Mouse (Mus musculus) stomach, embryonic 15.5 days (tissue): ENCODE measurements around the gene Lmntd2. TPM values are rescaled to one million over a fixed set of nuclear protein-coding genes. Genes with fewer than 3 reads are reported as not detected.
"Not testable (repeated sequence)": the region's sequence is repeated elsewhere in the genome, so short reads cannot be mapped to it uniquely, and the experiment has no call there.

Experiments used
- ATAC-seq: fragments of 200-750 bp; cut with Nextera tagmentation; 2 replicates; pipeline ENCODE4 v1.8.0; 2017; ENCODE audit warnings: low read depth, moderate number of reproducible peaks, moderate TSS enrichment; ENCODE audit not compliant: insufficient read depth, low FRiP score
- H3K27ac ChIP-seq: fragments of 300-500 bp; sonication (generic); 2 replicates; pipeline ENCODE4 v1.5.1; 2015; ENCODE audit warnings: mild to moderate bottlenecking, inconsistent platforms
- H3K27me3 ChIP-seq: fragments of 300-500 bp; sonication (generic); replicated peaks from 2 replicates; pipeline ENCODE4 v1.6.1; 2015; ENCODE audit warnings: inconsistent platforms
- H3K36me3 ChIP-seq: fragments of 300-500 bp; sonication (generic); 2 replicates; pipeline ENCODE4 v1.6.1; 2015; ENCODE audit warnings: inconsistent platforms
- H3K4me1 ChIP-seq: fragments of 300-500 bp; sonication (generic); 2 replicates; pipeline ENCODE4 v1.6.1; 2015; ENCODE audit warnings: inconsistent platforms
- H3K4me2 ChIP-seq: fragments of 300-500 bp; sonication (generic); 2 replicates; pipeline ENCODE4 v1.6.1; 2015; ENCODE audit warnings: mild to moderate bottlenecking, inconsistent platforms
- H3K4me3 ChIP-seq: fragments of 300-500 bp; sonication (generic); replicated peaks from 2 replicates; pipeline ENCODE4 v1.5.1; 2015; ENCODE audit warnings: inconsistent platforms
- H3K9ac ChIP-seq: fragments of 300-500 bp; sonication (generic); 2 replicates; pipeline ENCODE4 v1.6.1; 2015; ENCODE audit warnings: inconsistent platforms
- H3K9me3 ChIP-seq: fragments of 300-500 bp; sonication (generic); 2 replicates; pipeline ENCODE4 v1.6.1; 2016; ENCODE audit warnings: inconsistent platforms
- WGBS: fragments of 180-500 bp; shearing (Covaris S2); methylation state at CpG from one replicate; pipeline ENCODE4 v1.1.7; 2015; 5-methylcytosine and 5-hydroxymethylcytosine counted together
- polyA plus RNA-seq: library from polyadenylated mRNA; unstranded; fragments of >200 nt; fragmentation: Nextera tagmentation; extraction: Ambion mirVana; gene quantifications from 2 replicates; pipeline ENCODE4 v1.2.1, GENCODE M21; 2015

Gene Lmntd2
- polyA plus RNA-seq, result 2.8 and 2.9 TPM in 2 replicates

DNA sequence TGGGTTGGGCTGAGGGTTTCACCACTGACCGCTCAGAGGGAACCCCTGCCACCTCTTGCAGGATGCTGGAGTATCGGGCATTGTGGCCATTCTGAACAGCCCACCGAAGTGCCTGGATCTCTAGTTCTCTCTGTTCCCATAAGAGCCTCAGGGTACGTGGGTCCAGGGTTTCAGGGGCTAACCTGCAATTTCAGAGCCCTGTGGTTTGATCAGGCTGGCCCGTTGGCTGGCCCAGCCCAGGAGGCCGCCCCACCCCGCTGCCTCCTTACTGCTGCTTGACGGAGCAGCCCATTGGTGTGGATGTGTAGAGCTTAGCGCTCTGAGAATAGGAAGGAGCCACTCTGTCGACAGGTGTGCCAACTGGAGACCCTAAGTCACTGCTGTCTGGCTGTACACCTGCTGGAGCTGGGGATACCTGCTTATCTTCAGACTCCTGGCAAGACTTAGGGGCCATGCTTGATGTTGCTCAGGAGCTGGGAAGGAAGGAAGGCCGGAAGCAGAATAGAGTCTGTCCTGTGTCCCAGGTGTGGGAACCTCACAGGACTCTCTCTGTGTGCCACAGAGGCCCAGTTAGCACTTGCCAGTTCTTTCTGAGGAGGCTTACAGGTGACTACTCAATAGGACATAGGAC, at the start of gene Lmntd2:
Gene Lmntd2 (minus strand): TSS at position 476 of the 631 bp plus-strand sequence.
- Histone ChIP-seq H3K27me3 (no peaks in the 10 kb centered on the region), H3K27ac (peak within 1 kb of the TSS; percentile 97), H3K4me3 (peak within 1 kb of the TSS; percentile 71), H3K4me2 (peak within 1 kb of the TSS; percentile 96), H3K9ac (peak within 1 kb of the TSS; percentile 20; the same call in 1 of the 2 replicates), H3K4me1 (peaks cover 40% of the 10 kb centered on the region), H3K36me3 (no peaks in the 10 kb centered on the region), H3K9me3 (no peaks in the 10 kb centered on the region)
- ATAC-seq, result no peak
- 89% methylated on average over 11 of the region's 11 CpGs for WGBS

DNA sequence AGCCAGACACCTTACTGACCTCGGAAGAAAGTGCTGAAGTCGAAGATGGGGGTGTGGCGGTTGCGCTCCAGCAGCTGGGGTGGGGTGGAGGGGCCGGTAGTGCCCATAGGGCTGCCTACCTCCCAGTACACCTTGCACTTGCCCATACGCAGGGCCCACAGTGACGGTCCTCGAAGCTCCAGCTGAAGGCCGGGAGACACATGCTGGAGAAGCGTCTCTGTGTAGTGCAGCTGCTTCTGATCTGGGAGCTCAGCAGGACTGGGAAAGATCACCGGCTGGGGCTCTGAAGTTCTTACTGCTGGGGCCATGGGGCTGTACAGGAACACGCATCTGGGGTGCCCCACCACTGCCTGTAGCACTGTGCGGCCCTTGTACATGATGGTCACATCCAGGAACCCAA, 49.8 kb upstream of the Lmntd2 start:
- Histone ChIP-seq H3K4me3 (no peak overlapping the region), H3K9ac (no peak overlapping the region), H3K9me3 (no peaks in the 10 kb centered on the region), H3K27ac (no peak overlapping the region), H3K27me3 (no peaks in the 10 kb centered on the region), H3K4me2 (no peak overlapping the region), H3K4me1 (peaks cover 9% of the 10 kb centered on the region), H3K36me3 (peaks cover 58% of the 10 kb centered on the region)
- ATAC-seq, result no peak
- WGBS, result 86% methylated on average over 13 of the region's 13 CpGs

DNA sequence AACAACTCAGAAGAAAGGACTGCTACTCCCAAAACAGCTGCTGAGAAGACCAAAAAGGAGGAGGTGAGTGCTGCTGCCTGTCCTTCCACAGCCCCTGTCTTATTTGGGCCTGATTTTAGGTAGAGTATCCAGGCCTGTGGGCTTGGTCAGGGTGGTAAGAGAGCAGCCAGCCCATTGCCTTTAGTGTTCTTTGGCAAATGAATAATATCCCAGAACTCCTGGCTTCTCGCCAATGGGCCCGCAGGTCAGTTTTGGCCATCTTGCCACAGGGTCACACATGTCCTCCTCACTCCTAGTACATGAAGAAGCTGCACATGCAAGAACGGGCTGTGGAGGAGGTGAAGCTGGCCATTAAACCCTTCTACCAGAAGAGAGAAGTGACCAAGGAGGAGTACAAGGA, 47.6 kb upstream of the Lmntd2 start:
- ATAC-seq, result no peak
- WGBS, result 88% methylated on average over 3 of the region's 3 CpGs
- H3K27me3 ChIP-seq, result no peaks in the 10 kb centered on the region
- H3K9ac ChIP-seq, result no peak overlapping the region
- no peak overlapping the region for H3K4me3 ChIP-seq
- peaks cover 78% of the 10 kb centered on the region for H3K36me3 ChIP-seq
- no peak overlapping the region for H3K27ac ChIP-seq
- no peak overlapping the region for H3K4me2 ChIP-seq
- peaks cover 8% of the 10 kb centered on the region for H3K4me1 ChIP-seq
- H3K9me3 ChIP-seq, result no peaks in the 10 kb centered on the region

DNA sequence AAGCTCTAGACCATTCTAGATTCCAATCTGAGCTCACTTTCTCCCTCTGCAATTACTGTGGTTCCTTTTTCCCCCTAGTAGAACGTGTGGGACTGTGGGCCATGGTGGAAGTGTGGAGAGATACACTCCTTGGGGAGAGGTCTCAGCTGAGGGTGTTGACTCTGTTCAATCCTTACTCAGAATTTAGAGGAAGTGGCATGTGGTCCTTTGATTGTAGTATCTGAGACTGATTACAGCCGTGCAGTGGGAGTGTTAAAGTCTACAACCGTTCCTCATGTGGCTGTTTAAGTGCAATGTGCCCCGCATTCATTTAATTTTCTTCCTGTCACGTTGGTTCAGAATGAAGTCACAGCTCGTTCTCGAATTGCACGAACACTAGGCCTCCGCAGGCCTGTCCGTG, 42.3 kb upstream of the Lmntd2 start:
- Histone ChIP-seq H3K36me3 (peaks cover 81% of the 10 kb centered on the region), H3K4me3 (no peak overlapping the region), H3K9me3 (no peaks in the 10 kb centered on the region), H3K4me1 (no peaks in the 10 kb centered on the region), H3K9ac (no peak overlapping the region), H3K27ac (no peak overlapping the region), H3K27me3 (no peaks in the 10 kb centered on the region), H3K4me2 (no peak overlapping the region)
- 88% methylated on average over 10 of the region's 10 CpGs for WGBS
- ATAC-seq, result no peak

DNA sequence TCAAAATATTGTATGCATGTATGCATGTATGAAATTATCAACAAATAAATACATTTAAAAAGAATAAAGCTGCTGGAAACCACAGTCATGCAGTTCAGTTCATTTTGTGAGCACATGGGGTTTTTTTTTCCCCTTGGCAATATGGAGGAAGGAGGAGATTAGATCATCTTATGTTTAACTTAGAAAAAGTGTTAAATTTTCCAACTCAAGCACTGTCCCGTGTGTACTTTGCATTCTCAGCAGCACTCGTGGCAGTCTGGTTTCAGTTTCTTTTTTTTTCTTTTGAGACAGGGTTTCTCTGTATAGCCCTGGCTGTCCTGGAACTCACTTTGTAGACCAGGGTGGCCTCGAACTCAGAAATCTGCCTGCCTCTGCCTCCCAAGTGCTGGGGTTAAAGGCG, 36.6 kb upstream of the Lmntd2 start:
- H3K4me3 ChIP-seq, H3K9ac ChIP-seq, H3K9me3 ChIP-seq, H3K4me2 ChIP-seq, H3K27ac ChIP-seq, H3K4me1 ChIP-seq, H3K27me3 ChIP-seq, ATAC-seq: not testable (repeated sequence)
- H3K36me3 ChIP-seq, result peaks cover 72% of the 10 kb centered on the region
- WGBS, result 84% methylated on average over 4 of the region's 4 CpGs

DNA sequence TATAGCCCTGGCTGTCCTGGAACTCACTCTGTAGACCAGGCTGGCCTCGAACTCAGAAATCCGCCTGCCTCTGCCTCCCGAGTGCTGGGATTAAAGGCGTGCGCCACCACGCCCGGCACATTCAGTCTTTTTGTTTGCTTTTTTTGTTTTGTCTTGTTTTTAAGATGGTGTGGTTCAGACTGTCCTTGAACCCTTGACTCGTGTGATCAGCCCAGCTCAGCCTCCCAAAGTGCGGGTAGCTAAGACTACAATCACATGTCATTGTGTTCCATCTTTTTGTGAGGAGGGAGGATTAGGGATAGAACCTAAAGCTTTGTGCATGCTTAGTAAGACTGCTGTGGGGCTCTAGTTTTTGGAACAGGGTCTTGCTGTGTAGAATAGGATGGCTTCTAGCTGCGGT, 17.7 kb upstream of the Lmntd2 start:
- peaks cover 22% of the 10 kb centered on the region for H3K4me1 ChIP-seq
- no peaks in the 10 kb centered on the region for H3K27me3 ChIP-seq
- H3K4me3 ChIP-seq, result no peak overlapping the region
- no peak overlapping the region for H3K9ac ChIP-seq
- ATAC-seq, result no peak
- no peak overlapping the region for H3K27ac ChIP-seq
- no peaks in the 10 kb centered on the region for H3K9me3 ChIP-seq
- WGBS, result 88% methylated on average over 10 of the region's 10 CpGs
- no peak overlapping the region for H3K4me2 ChIP-seq
- peaks cover 47% of the 10 kb centered on the region for H3K36me3 ChIP-seq

DNA sequence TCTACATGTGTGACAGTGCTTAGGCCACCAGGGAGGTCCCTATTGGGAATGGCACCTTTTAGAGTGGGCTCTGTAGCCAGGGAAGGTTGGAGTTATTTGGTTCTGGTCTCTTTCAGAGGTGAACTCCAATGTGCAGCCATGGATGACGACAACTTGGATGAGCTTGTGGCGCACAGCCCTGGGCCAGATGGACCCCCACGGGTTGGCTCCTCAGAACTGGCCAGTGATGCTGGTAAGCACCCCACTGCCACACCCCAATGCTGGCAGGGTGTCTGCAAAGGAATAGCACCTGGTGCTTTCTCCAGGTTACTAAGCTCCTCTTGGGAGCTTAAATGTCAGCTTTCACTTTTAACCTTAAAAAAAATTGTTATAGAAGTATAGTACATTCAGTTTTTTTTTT, 17.2 kb upstream of the Lmntd2 start:
- Histone ChIP-seq H3K9me3 (no peaks in the 10 kb centered on the region), H3K36me3 (peaks cover 44% of the 10 kb centered on the region), H3K9ac (no peak overlapping the region), H3K4me2 (no peak overlapping the region), H3K27ac (no peak overlapping the region), H3K4me1 (peaks cover 22% of the 10 kb centered on the region), H3K27me3 (no peaks in the 10 kb centered on the region), H3K4me3 (no peak overlapping the region)
- WGBS, result 95% methylated on average over 3 of the region's 3 CpGs
- no peak for ATAC-seq

DNA sequence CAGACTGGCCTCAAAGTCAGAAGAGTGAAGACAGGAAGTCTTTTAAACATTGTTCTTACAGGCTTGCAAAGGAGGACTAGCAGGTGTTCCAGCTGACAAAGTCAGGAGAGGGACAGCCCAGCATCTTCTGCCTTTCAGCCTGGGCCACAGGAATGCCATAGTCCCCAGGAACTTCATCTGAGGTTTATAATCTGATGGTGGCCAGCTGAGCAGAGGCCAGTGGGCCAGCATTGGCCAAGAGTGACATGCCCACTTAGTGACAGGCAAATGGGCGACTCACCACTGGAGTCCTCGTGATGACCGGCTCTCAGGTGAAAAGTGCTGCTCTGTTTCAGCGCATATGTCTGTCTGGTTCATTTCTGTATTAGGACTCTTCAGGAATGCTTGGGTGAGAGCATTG, 16.7 kb upstream of the Lmntd2 start:
- H3K4me2 ChIP-seq, result peak overlapping the region; percentile 75; the same call in 1 of the 2 replicates
- no peak overlapping the region for H3K9ac ChIP-seq
- peaks cover 22% of the 10 kb centered on the region for H3K4me1 ChIP-seq
- 0 out of 2 replicates have a peak overlapping the region, but pooled peaks have one; percentile 3 for H3K4me3 ChIP-seq
- H3K36me3 ChIP-seq, result peaks cover 40% of the 10 kb centered on the region
- H3K27me3 ChIP-seq, result no peaks in the 10 kb centered on the region
- no peaks in the 10 kb centered on the region for H3K9me3 ChIP-seq
- ATAC-seq, result no peak
- 88% methylated on average over 4 of the region's 4 CpGs for WGBS
- H3K27ac ChIP-seq, result no peak overlapping the region

DNA sequence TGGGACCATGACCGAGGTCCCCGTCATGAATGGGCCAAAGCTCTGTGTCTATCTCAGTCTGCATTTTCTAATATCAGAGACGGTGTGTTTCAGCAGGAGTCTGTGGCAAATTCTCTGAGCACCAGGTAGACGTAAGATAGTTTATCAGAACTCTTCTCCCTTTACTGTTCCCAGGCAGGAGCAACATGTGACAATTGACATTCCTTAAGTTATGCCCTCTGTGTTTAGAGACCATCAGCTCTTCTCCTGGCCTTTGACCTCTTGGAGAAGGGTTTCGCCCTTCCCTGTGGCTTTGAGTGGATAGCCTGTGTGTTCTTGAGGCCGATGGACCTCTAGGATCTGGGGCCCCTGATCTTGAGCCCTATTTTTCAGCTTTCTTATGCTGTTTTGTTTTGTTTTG, 15.8 kb upstream of the Lmntd2 start:
- 44% methylated on average over 6 of the region's 6 CpGs for WGBS
- Histone ChIP-seq H3K4me3 (peak overlapping the region; percentile 98), H3K9ac (peak overlapping the region; percentile 96; the same call in 1 of the 2 replicates), H3K4me1 (peaks cover 22% of the 10 kb centered on the region), H3K4me2 (peak overlapping the region; percentile 75), H3K27ac (no peak overlapping the region), H3K9me3 (no peaks in the 10 kb centered on the region), H3K36me3 (peaks cover 32% of the 10 kb centered on the region), H3K27me3 (no peaks in the 10 kb centered on the region)
- no peak for ATAC-seq

DNA sequence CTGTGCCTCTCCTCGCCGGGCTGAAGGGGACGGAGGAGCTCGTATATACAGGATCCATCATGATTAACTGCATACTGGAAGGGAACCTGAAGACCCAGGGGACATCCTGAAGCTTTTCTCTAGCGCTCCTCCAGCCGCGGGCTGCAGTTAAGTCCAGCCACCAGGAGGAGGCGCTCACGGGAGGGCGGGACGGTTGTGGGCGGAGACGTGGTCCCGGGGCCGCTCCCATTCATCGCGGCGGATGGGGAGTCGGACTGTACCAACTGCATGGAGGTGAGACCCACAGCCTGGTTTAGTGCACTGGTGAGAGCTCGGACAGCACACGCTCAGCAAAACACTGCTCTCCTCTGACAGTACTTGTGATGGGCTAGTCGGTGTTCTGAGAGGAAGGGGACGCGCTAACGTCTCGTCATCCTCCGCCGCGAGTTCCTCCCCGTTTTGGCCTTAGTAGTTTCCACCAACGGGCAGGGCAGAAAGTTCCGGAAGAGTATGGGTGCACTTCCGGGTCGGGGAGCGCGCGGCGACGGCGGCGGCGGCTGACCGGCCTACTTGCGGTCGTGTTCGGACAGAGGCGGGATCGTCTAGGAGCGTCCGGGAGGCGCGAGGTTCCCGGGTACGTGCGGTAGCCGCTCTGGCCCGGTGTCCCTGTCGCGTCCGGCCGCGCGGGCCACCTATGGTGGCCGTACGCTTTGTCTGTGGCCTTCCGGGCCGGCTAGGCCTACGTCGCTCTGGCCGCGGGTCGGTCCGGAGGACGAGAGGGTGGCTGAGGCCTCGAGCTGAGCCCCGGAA, 14.6 kb upstream of the Lmntd2 start, which contains the start of gene Phrf1:
Gene Phrf1 (plus strand): TSS at position 506 of the 789 bp plus-strand sequence.
- Histone ChIP-seq H3K4me2 (peak within 1 kb of the TSS; percentile 75), H3K4me1 (peaks cover 22% of the 10 kb centered on the region), H3K27me3 (no peaks in the 10 kb centered on the region), H3K36me3 (peaks cover 20% of the 10 kb centered on the region), H3K4me3 (peak within 1 kb of the TSS; percentile 98), H3K9ac (peak within 1 kb of the TSS; percentile 96), H3K27ac (peak within 1 kb of the TSS; percentile 93), H3K9me3 (no peaks in the 10 kb centered on the region)
- ATAC-seq, result peak; percentile 90
- under 1% methylated on average over 76 of the region's 76 CpGs for WGBS

DNA sequence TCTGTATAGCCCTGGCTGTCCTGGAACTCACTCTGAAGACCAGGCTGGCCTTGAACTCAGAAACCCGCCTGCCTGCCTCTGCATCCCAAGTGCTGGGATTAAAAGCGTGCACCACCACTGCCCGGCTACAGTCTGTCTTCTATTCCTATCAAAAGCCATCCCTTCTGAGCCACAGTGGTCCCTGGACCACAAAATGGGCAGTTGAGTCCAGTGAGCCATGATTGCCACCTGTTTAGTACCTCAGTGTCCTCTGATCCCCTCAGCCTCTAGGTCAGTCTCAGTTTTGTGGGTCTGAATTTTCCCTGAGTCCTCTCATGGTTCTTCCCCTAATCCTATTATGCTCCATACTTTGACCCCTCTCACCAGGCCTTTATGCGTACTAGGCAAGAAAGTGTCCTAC, 13.9 kb upstream of the Lmntd2 start:
- no peaks in the 10 kb centered on the region for H3K27me3 ChIP-seq
- 73% methylated on average over 4 of the region's 4 CpGs for WGBS
- ATAC-seq, result no peak
- no peak overlapping the region for H3K27ac ChIP-seq
- peaks cover 13% of the 10 kb centered on the region for H3K36me3 ChIP-seq
- no peak overlapping the region for H3K9ac ChIP-seq
- H3K4me1 ChIP-seq, result peaks cover 23% of the 10 kb centered on the region
- no peak overlapping the region for H3K4me3 ChIP-seq
- H3K9me3 ChIP-seq, result no peaks in the 10 kb centered on the region
- peak overlapping the region; percentile 50 for H3K4me2 ChIP-seq

DNA sequence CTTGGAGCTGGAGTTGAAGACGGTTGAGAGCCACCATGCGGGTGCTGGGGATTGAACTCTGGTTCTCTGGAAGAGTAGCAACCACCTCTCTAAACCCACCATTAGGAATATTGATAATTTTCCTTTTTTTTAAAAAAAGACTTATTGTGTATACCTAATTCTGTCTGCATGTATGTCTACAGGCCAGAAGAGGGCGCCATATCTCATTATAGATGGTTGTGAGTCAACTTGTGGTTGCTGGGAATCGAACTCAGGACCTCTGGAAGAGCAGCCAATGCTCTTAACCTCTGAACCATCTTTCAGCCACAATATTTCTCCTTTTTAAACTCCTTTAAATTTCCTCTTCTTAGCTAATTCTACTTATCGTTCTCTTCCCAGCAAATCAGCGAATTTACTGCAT, 12.7 kb upstream of the Lmntd2 start:
- H3K27ac ChIP-seq, result no peak overlapping the region
- H3K9me3 ChIP-seq, result no peaks in the 10 kb centered on the region
- peaks cover 32% of the 10 kb centered on the region for H3K4me1 ChIP-seq
- H3K4me2 ChIP-seq, result no peak overlapping the region
- 0 out of 2 replicates have a peak, but pooled peaks cover 6% of the 10 kb centered on the region for H3K36me3 ChIP-seq
- ATAC-seq, result no peak
- 84% methylated on average over 6 of the region's 6 CpGs for WGBS
- no peaks in the 10 kb centered on the region for H3K27me3 ChIP-seq
- H3K4me3 ChIP-seq, result no peak overlapping the region
- no peak overlapping the region for H3K9ac ChIP-seq
